Mouse (Mus musculus) megakaryocyte, embryonic 14.5 days (primary cell): ENCODE data around the gene Myo18b.

Source experiments
- FLI1 ChIP-seq: IDR thresholded peaks from 2 replicates; pipeline ENCODE4 v1.6.1; 2012; ENCODE audit warnings: low read length, inconsistent platforms, mixed read lengths
- GATA1 ChIP-seq: IDR thresholded peaks from 3 replicates; pipeline ENCODE4 v1.6.1; 2012; ENCODE audit warnings: mixed read lengths, low read length, inconsistent platforms, borderline replicate concordance

DNA sequence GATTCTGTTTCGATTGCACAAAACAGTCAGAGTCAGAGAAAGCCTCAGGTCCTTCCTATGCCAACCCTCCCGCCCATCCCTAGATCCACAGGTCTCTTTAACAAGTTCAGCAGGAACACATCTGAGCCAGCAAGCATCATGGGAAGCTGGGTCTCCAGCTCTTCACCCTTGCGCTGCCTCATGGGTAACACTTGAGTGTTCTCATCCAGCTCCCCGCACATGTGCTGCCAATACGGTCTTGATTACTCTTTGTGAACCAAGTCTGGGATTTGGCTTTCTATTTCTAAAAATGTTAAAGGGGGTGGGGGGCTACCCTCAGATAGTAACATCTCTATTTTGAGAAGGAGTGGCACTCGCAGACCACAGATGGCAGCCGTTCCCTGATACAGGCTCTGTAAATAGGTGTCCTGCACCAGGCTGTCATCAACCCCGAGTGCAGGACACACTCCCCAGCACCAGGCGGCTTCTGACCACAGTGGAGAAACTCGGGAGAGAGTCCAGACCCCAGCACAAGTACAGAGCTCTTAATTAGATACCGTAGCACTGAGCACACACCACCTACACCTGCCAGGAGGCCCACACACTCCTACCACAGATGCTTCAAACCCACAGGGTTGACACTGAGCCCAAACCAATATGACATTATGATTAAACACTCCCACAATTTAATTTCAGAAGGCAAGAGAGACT, 36.9 kb upstream of the Myo18b start:
- TF ChIP-seq FLI1 (no peak), GATA1 (no peak)
